Mouse (Mus musculus) neutrophil, adult 5-6 weeks (primary cell): ENCODE measurements around the gene Ccr7. TPM values are rescaled to one million over a fixed set of nuclear protein-coding genes. Genes with fewer than 3 reads are reported as not detected.

ENCODE experiments used
- ATAC-seq: fragments of 151-379, 151-347 bp; 2 replicates; pipeline ENCODE4 v1.8.0; 2017; ENCODE audit warnings: mild to moderate bottlenecking, moderate TSS enrichment; ENCODE audit not compliant: insufficient number of reproducible peaks, poor library complexity, low FRiP score, severe bottlenecking; ENCODE audit errors: extremely low read depth
- total RNA-seq: library from RNA; stranded (forward); fragments of 200-1000 nt; gene quantifications from 2 replicates; pipeline ENCODE4 v1.2.3, GENCODE M21; 2017

The Ccr7 gene
- 172 and 173 TPM in 2 replicates for total RNA-seq

GRCm38 (mm10) chr11:99154987-99155641 lies at the start of gene Ccr7:
Gene Ccr7, minus strand, starts transcription at chr11:99155077.
- ATAC-seq, result peak; percentile 82

- ATAC-seq, result peak; percentile 75
Observed at GRCm38 (mm10) chr11:99189154-99189582, 34.3 kb upstream of the Ccr7 start.

GRCm38 (mm10) chr11:99187348-99187747 lies 32.5 kb upstream of the Ccr7 start:
- no peak for ATAC-seq

- ATAC-seq, result peak; percentile 85
Observed at GRCm38 (mm10) chr11:99186836-99187235, 32.0 kb upstream of the Ccr7 start.

GRCm38 (mm10) chr11:99182575-99182974 lies 27.7 kb upstream of the Ccr7 start:
- no peak for ATAC-seq

GRCm38 (mm10) chr11:99180071-99180470 lies 25.2 kb upstream of the Ccr7 start:
- ATAC-seq, result no peak

GRCm38 (mm10) chr11:99177925-99178198 lies 23.0 kb upstream of the Ccr7 start:
- ATAC-seq, result no peak

GRCm38 (mm10) chr11:99177054-99177924 lies 22.4 kb upstream of the Ccr7 start:
- ATAC-seq, result no peak

- no peak for ATAC-seq
Observed at GRCm38 (mm10) chr11:99172002-99172401, 17.1 kb upstream of the Ccr7 start.

GRCm38 (mm10) chr11:99171442-99171841 lies 16.6 kb upstream of the Ccr7 start:
- no peak for ATAC-seq

GRCm38 (mm10) chr11:99170547-99171267 lies 15.8 kb upstream of the Ccr7 start:
- ATAC-seq, result peak; percentile 44

- no peak for ATAC-seq
Observed at GRCm38 (mm10) chr11:99170005-99170404, 15.1 kb upstream of the Ccr7 start.

- ATAC-seq, result no peak
Observed at GRCm38 (mm10) chr11:99169438-99169837, 14.6 kb upstream of the Ccr7 start.

- peak; percentile 78 for ATAC-seq
Observed at GRCm38 (mm10) chr11:99168030-99168474, 13.2 kb upstream of the Ccr7 start.

- ATAC-seq, result no peak
Observed at GRCm38 (mm10) chr11:99167576-99167975, 12.7 kb upstream of the Ccr7 start.

GRCm38 (mm10) chr11:99166241-99166640 lies 11.4 kb upstream of the Ccr7 start:
- no peak for ATAC-seq

- ATAC-seq, result no peak
Observed at GRCm38 (mm10) chr11:99165031-99165752, 10.3 kb upstream of the Ccr7 start.

GRCm38 (mm10) chr11:99162972-99163686 lies 8.3 kb upstream of the Ccr7 start:
- peak; percentile 80 for ATAC-seq
